Mouse (Mus musculus): ENCODE measurements at regions not wholly inside any gene's neighbourhood (a gene's known extent, or its start where the extent isn't known, plus 50 kb on each side); places are given as distances from the start of the nearest gene placed in this dataset.
A peak's percentile ranks its signal among the peaks of the same experiment; 100 is the strongest.

DNA sequence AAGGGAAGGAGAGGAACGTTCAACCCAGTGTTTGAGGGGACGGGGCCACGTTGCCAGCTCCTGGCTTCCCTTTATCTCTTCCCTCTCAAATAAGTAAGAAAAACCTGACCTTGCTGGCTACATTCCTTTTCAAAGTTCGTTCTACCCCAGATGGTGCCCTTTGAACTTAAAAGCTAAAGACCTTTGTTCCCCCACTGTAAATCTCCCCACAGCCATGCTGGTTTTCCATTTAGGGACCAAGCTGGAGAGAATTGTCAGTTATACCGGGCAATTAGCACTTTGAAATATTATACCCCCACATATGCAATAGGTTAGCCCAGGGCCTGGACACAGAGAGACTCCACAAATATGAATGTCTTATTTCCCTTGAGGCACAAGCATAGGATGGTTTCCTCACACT is 214.5 kb upstream of the Gpc5 start:
- no peak for TF ChIP-seq GATA4 (IDR thresholded peaks at IDR 0.05; ENCODE audit: insufficient replicate concordance, low read length)

DNA sequence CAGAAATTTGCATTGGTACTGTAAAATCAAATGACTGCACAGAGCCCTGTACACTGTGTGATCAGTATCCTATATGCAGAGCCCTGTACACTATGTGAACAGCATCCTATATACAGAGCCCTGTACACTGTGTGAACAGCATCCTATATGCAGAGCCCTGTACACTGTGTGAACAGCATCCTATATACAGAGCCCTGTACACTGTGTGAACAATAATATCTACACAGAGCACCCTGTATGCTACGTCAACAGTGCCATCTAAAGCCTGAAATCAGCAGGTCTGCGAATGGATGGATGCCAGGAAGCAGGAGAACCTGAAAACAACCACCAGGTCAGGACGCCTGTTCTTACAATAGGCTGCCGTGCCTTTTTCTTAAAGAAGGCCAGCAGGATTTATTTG is 211.7 kb upstream of the Gpc5 start:
- no peak for TF ChIP-seq GATA4 (IDR thresholded peaks at IDR 0.05; ENCODE audit: insufficient replicate concordance, low read length)

DNA sequence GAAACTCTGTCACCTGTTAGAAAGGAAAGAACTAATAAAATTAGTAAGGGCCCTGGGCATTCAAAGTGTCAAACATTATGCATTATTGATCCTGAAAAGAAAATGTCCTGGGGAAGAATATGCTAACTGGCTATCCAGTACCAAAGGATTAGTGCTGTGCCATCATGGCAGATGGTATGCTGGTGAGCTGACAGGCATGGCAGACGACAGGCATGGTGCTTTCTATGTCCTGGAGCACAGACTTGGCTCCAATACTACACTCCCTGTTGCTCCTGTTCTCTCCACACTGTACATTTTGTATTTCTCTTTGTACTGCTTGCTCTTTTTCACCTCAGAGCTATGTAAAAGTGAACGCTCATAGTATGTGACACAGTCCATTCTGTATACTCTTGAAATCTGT is 187.9 kb upstream of the Gpc5 start:
- no peak for TF ChIP-seq GATA4 (IDR thresholded peaks at IDR 0.05; ENCODE audit: insufficient replicate concordance, low read length)

DNA sequence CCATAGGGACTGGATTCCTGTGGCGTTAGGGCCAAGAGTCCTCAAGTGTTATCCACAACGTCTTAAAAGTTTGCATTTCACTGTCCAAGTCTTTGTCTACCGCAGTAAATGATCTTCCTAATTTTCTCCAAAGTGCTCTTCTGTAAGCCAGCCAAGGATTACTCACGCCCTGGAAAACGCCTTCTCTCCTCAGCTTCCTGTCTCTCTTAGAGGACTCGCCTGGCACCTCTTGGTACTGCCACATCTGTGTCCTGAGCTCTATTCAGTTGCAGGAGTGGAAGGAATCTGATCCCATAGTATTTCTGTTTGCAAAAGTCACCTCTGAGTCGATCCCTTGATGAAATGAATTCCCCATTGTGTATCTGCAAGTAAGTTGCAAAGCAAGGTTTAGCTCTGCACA is 179.7 kb upstream of the Gpc5 start:
- no peak for TF ChIP-seq GATA4 (IDR thresholded peaks at IDR 0.05; ENCODE audit: insufficient replicate concordance, low read length)

DNA sequence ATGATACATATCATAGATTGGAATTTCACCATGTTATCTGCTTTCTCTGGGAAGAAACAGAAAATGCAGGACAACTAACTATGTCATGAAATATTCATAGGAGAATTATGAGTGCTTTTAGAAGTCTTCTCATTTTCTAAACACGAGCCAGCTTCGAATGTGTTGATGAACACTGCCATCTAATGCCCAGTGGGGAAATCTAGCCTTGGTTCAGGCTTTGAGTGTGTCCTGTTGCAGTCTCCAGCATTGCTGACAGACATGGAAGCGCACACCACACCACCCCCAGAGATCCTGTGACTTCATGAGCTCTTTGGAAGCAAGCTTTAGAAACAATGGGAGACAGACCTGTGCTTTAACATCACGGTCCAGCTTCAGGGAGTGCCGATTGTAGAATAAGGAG is 178.8 kb upstream of the Gpc5 start:
- TF ChIP-seq GATA4 (IDR thresholded peaks at IDR 0.05; ENCODE audit: insufficient replicate concordance, low read length): no peak

DNA sequence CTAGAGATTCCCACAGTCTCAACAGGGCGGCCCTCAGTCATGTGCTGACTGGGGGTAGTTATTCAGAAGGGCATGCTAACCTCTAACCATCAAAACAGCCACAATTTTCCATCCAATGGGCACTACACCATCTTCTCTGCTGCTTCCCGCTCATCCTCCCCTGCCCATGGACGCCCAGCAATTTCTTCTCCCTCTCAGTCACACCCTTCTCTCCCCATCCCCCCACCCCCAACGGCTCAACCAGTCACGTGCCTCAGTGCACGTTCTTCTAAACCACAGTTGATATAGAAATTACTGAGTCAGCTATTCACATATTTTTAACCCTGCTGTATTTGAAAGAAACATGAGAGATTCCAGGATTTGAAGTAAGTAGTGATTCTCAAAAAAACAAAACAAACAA is 146.3 kb upstream of the Gpc5 start:
- TF ChIP-seq GATA4 (IDR thresholded peaks at IDR 0.05; ENCODE audit: insufficient replicate concordance, low read length): no peak

DNA sequence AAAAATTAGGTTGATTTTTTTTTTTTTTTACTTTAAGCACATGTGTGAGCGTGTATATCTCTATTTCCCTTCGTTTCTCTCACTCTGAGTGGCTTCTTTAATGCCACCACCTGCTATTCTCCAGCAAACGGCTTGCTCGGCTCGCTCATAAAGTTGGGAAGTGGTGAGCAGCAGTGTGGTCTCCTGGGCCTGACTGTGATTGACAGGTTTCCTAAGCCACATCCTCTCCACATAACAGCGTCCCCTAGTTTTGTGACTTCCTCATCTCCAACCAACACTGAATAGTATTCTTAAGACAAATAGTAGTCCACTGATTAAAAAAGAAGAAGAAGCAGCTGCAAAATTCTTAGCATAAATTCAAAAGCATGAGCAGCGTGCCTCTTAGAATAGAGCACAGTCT is 145.7 kb upstream of the Gpc5 start:
- TF ChIP-seq GATA4 (IDR thresholded peaks at IDR 0.05; ENCODE audit: insufficient replicate concordance, low read length): no peak

DNA sequence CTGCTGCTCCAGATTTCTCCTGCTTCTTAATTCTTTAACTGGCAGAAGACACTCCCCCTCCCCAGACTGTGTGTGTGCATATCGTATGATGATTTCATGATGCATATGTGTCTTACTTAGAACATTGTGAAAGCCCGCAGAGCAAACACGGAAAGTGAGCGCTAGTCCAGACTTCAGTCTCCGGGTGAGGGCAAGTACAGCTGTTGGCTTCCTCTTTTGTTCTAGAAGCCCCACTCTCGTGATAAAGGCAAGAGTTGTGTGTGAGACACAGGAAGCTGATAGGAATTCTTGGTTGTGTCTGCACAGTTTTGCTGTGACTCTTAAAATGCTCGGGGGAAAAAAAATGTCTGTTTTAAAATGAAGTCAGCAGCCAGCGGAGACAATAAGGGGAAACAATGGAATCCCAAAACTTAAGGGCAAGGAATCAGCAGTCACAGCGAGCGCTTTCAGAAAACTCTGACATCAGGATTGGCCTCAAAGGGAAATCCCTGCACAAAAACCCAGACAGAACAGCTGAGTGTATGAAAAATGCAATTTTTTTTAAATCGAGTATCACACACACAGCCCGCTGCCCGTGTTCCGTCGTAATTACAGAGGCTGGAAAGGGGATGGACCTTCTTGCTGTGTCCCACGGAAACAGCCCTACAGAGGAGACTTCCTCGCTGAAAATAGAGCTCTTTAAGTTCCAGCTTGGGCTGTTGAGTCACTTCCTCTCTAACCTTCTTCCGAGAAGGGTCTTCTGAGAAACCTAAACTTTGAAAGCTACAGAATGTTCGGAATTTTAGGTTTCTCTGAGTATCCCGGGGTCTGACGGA is 143.5 kb upstream of the Gpc5 start:
- TF ChIP-seq GATA4 (IDR thresholded peaks at IDR 0.05; ENCODE audit: insufficient replicate concordance, low read length): peak; percentile 33; the same call in 1 of the 2 replicates

DNA sequence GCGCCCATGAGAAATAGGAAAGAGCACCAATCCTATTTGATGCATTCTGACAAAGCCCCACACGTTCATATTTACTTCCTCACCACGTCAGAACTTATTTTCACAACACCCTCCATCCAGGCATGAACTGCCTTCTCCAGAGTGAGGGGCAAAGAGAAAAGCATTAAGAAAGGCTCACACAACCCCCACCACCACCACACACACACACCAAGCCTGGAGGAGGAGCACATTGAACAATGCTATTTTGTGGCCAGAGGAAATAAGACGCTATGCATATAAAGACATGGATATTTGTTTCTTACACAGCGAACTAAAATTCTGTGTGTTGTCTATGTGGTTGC is 142.9 kb upstream of the Gpc5 start:
- TF ChIP-seq GATA4 (IDR thresholded peaks at IDR 0.05; ENCODE audit: insufficient replicate concordance, low read length): no peak

DNA sequence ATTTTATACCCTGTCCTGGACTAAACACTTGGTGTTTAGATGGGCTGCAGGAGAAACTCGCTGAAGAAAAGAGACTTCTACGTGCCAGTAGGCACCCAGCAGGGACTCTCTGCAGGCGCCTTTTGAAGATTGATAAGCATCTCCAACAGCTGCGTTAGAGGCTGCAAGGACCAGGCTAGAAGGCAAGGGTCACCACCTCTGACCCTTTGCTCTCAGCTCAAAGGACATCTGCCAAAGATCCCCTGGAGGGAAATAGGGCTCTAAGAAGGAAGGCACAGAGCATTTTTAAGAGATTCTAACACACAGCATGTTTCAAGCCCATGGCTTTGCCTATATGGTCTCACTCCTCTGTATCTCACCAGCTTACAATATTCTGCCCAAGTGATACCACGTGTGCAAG is 139.7 kb upstream of the Gpc5 start:
- no peak for TF ChIP-seq GATA4 (IDR thresholded peaks at IDR 0.05; ENCODE audit: insufficient replicate concordance, low read length)

DNA sequence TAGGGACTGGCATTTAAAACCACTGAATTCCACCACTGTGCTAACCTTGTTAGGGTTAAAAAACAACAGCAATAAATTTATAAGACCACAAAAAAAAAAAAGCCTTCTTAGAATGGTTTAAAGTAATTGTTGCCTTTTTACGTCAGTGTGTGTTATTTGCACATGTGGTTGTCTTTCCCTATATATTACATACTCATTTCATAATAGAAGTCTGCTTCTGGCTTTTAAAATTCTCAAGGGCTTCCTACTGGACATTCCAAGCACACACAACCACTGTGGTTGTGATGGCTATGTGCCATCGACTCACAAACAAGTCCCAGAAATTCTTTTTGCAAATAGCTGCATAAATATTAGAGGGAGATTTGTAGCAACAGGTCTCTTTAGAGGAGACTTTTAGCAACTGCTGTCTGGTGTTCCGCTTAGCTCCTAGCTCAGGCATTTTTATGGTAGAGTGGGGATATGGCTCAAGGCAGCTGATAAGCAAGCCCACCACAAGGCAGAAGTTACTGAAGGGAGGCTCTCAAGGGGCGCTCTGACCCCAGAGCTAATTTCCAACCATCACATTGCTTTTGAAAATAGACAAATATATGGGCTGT is 138.8 kb upstream of the Gpc5 start:
- TF ChIP-seq GATA4 (IDR thresholded peaks at IDR 0.05; ENCODE audit: insufficient replicate concordance, low read length): no peak

DNA sequence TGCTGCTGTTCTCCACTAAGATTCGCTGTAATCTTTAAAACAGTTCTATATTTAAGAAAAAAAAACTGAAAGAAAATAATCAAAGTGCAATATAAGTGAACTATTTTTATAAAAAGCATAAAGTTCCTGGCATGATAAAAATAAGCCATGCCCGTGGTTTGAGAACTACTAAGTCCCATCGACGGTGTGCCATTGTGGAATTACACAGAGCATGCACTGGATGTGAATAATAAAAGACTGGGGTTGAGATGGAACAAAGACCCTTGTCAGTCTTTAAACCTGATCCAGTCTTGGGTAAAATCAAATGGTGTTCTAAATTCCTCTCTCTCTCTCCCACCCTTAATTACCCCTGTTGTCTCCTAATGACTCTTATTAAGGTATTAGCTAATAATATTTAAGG is 137.7 kb upstream of the Gpc5 start:
- no peak for TF ChIP-seq GATA4 (IDR thresholded peaks at IDR 0.05; ENCODE audit: insufficient replicate concordance, low read length)

DNA sequence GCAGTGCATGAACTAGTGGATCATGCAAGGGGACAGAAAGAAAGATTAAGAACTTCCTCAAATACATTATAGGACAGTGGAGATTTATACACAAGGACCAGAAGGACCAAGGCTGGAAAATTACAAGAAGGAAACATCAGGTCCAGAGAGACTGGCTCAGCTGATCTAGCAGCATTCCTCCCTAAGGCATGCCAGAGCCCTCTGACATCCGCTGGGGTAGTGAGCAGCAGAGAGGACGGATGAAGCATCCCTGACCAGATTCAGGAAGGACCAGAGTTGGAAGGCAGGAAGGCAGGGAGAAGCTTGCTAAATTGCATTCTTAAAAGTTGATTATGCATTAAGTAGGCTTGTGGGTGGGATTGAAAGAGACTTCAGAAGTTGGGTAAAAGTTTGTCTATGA is 136.4 kb upstream of the Gpc5 start:
- no peak for TF ChIP-seq GATA4 (IDR thresholded peaks at IDR 0.05; ENCODE audit: insufficient replicate concordance, low read length)

DNA sequence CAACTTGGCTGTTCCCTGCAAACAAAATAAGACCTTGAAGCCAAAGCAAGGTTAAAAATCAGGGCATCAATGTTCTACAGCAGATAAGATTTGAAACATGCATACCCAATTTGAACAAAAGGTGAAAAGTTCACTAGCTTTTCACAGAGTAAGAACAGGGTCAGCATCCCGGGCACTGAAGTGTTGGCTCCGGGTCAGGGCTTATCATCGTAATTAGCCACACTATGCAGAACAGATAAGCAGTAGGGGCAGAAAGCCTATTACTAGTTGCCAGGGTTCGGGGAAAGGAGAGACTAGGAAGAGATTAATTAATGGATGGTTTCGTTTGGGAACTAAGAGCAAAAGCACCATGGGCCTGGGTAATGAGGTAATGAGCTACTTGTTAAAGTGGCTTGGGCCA is 131.7 kb upstream of the Gpc5 start:
- no peak for TF ChIP-seq GATA4 (IDR thresholded peaks at IDR 0.05; ENCODE audit: insufficient replicate concordance, low read length)

DNA sequence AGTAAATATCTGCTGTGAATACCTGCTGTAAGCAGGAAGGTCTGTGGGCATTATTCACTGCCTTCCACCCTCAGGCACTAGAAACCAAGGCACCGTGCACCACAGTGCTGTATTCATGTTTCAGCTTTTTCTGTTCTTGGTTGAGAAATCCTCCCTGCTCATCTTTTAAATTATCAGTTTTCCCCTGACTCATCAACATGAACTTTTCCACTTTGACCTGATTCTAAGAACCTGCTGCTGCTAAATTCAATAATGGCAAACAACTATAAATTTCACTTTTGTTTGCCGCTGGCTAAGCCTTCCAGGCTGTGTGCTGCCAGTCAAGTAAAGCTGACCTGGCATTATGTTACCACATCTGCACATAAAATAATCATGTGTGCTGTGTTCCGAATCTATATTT is 126.1 kb upstream of the Gpc5 start:
- no peak for TF ChIP-seq GATA4 (IDR thresholded peaks at IDR 0.05; ENCODE audit: insufficient replicate concordance, low read length)

DNA sequence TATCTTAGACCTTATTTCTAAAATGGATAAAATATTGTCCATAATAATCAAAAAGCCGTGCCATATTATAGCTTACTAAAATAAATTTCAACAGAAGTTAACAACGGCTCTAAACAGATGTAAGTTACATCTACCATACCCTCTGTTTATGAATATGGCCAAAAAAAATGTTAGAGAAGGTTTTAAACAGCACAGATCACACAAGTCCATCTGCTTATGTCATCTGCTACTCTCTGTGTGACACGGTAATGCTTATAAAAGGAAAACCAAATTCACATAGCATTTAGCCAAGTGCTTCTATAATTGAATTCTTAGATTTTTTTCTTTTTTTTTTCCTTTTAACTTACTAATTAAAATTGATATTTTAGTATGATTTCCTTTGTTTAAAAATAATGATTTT is 123.0 kb upstream of the Gpc5 start:
- TF ChIP-seq GATA4 (IDR thresholded peaks at IDR 0.05; ENCODE audit: insufficient replicate concordance, low read length): no peak

DNA sequence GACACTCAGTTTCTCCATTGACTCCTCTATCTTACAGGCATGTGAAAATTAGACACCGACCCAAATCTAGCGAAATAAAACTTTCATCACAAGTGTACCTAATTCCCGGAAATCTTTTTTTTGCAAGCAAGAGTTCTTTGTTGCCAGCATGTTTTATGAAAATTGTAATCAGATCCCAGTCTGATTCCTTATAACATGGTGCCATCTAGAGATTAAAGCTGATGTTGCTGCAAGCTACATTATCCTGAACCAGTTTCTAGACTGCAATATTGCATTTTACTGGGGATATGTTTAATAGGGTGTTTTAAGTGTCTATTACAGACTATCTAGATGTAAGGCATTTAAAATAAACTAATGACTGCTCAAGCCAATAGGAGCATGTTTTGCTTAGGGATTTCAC is 110.9 kb upstream of the Gpc5 start:
- TF ChIP-seq GATA4 (IDR thresholded peaks at IDR 0.05; ENCODE audit: insufficient replicate concordance, low read length): no peak
